Mouse (Mus musculus): ENCODE data around the gene Gm17334. TPM values are rescaled to one million over a fixed set of nuclear protein-coding genes. Genes with fewer than 3 reads are reported as not detected.

Gene Gm17334
- polyA plus RNA-seq, 1 experiment from 2014 or later = 0.24 TPM

- Histone ChIP-seq H3K27me3 (replicated peaks; ENCODE audit: control insufficient read depth, insufficient read depth, low read length) (no peaks in the 10 kb centered on the region), H3K9me3 (ENCODE audit: control insufficient read depth, low read length) (no peaks in the 10 kb centered on the region), H3K4me1 (replicated peaks; ENCODE audit: control insufficient read depth, insufficient read depth, low read length) (no peaks in the 10 kb centered on the region), H3K4me2 (ENCODE audit: low read length) (no peak overlapping the region), H3K27ac (ENCODE audit: low read length) (no peak overlapping the region), H3K9ac (replicated peaks; ENCODE audit: low read depth, low read length) (no peak overlapping the region), H3K4me3 (replicated peaks; ENCODE audit: low read length) (no peak overlapping the region), H3K36me3 (ENCODE audit: control insufficient read depth, insufficient read depth) (no peaks in the 10 kb centered on the region)
- 80% methylated on average over 3 of the region's 3 CpGs for WGBS
- ATAC-seq = no peak
Observed at GRCm38 (mm10) chr11:53811312-53811711, 38.3 kb upstream of the Gm17334 start.

- H3K4me3 ChIP-seq (replicated peaks; ENCODE audit: low read length) = no peak overlapping the region
- no peak for ATAC-seq
- no peaks in the 10 kb centered on the region for H3K4me1 ChIP-seq (replicated peaks; ENCODE audit: control insufficient read depth, insufficient read depth, low read length)
- no peak overlapping the region for H3K4me2 ChIP-seq (ENCODE audit: low read length)
- no peak overlapping the region for H3K27ac ChIP-seq (ENCODE audit: low read length)
- H3K36me3 ChIP-seq (ENCODE audit: control insufficient read depth, insufficient read depth) = no peaks in the 10 kb centered on the region
- 63% methylated on average over 2 of the region's 2 CpGs for WGBS
- H3K27me3 ChIP-seq (replicated peaks; ENCODE audit: control insufficient read depth, insufficient read depth, low read length) = no peaks in the 10 kb centered on the region
- H3K9ac ChIP-seq (replicated peaks; ENCODE audit: low read depth, low read length) = no peak overlapping the region
- H3K9me3 ChIP-seq (ENCODE audit: control insufficient read depth, low read length) = no peaks in the 10 kb centered on the region
Observed at GRCm38 (mm10) chr11:53810749-53811148, 37.8 kb upstream of the Gm17334 start.

DNA sequence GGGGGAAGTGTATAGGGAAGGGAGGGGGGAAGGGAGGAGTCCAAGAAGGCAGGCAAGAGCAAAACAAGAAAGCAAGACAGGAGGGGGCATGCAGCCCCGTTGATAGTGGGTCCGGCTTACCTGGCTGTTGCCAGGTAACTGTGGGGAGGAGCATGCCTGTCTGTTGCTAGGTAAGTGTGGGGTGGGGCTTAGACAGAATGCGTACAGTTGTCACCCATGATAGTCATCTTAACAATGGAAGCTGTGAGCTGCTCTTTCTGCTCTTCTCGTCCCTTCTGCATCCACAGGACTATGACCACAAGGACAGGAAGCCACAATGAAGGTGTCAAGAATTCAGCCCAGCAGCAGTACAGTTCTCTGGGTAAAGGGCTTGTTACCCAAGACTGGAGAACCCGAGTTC, 37.2 kb upstream of the Gm17334 start:
- ATAC-seq = no peak
- no peak overlapping the region for H3K4me3 ChIP-seq (replicated peaks; ENCODE audit: low read length)
- H3K4me2 ChIP-seq (ENCODE audit: low read length) = no peak overlapping the region
- no peak overlapping the region for H3K9ac ChIP-seq (replicated peaks; ENCODE audit: low read depth, low read length)
- H3K36me3 ChIP-seq (ENCODE audit: control insufficient read depth, insufficient read depth) = no peaks in the 10 kb centered on the region
- no peak overlapping the region for H3K27ac ChIP-seq (ENCODE audit: low read length)
- H3K4me1 ChIP-seq (replicated peaks; ENCODE audit: control insufficient read depth, insufficient read depth, low read length) = no peaks in the 10 kb centered on the region
- WGBS = 59% methylated on average over 5 of the region's 5 CpGs
- H3K9me3 ChIP-seq (ENCODE audit: control insufficient read depth, low read length) = no peaks in the 10 kb centered on the region
- no peaks in the 10 kb centered on the region for H3K27me3 ChIP-seq (replicated peaks; ENCODE audit: control insufficient read depth, insufficient read depth, low read length)

GRCm38 (mm10) chr11:53809354-53809753, 36.4 kb upstream of the Gm17334 start:
- no peaks in the 10 kb centered on the region for H3K9me3 ChIP-seq (ENCODE audit: control insufficient read depth, low read length)
- H3K27me3 ChIP-seq (replicated peaks; ENCODE audit: control insufficient read depth, insufficient read depth, low read length) = no peaks in the 10 kb centered on the region
- H3K36me3 ChIP-seq (ENCODE audit: control insufficient read depth, insufficient read depth) = no peaks in the 10 kb centered on the region
- H3K4me2 ChIP-seq (ENCODE audit: low read length) = no peak overlapping the region
- H3K9ac ChIP-seq (replicated peaks; ENCODE audit: low read depth, low read length) = no peak overlapping the region
- ATAC-seq = no peak
- 52% methylated on average over 5 of the region's 5 CpGs for WGBS
- no peak overlapping the region for H3K27ac ChIP-seq (ENCODE audit: low read length)
- H3K4me3 ChIP-seq (replicated peaks; ENCODE audit: low read length) = no peak overlapping the region
- no peaks in the 10 kb centered on the region for H3K4me1 ChIP-seq (replicated peaks; ENCODE audit: control insufficient read depth, insufficient read depth, low read length)

DNA sequence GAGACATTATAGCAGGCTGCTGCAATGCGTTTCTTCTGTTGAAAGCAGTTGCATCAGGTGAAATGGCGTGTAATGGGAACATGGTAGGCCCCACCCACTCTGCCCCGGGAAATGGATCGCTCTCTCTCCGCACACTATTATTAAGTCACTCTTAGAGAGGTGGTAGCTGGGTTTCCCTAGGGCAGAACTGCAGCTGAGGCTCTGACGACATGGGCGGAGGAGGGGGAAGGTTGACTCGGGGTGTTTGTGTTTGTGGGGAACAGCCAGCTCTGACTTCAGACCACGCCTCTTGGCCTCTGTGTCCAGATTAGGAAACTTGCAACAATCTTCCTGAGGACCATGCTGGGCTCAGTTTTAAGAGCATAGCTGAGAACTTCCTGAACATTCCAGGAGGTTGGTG, 32.8 kb upstream of the Gm17334 start:
- Histone ChIP-seq H3K36me3 (ENCODE audit: control insufficient read depth, insufficient read depth) (no peaks in the 10 kb centered on the region), H3K4me1 (replicated peaks; ENCODE audit: control insufficient read depth, insufficient read depth, low read length) (no peaks in the 10 kb centered on the region), H3K27ac (ENCODE audit: low read length) (no peak overlapping the region), H3K9me3 (ENCODE audit: control insufficient read depth, low read length) (no peaks in the 10 kb centered on the region), H3K4me3 (replicated peaks; ENCODE audit: low read length) (no peak overlapping the region), H3K9ac (replicated peaks; ENCODE audit: low read depth, low read length) (no peak overlapping the region), H3K27me3 (replicated peaks; ENCODE audit: control insufficient read depth, insufficient read depth, low read length) (no peaks in the 10 kb centered on the region), H3K4me2 (ENCODE audit: low read length) (no peak overlapping the region)
- WGBS = 75% methylated on average over 9 of the region's 9 CpGs
- no peak for ATAC-seq

DNA sequence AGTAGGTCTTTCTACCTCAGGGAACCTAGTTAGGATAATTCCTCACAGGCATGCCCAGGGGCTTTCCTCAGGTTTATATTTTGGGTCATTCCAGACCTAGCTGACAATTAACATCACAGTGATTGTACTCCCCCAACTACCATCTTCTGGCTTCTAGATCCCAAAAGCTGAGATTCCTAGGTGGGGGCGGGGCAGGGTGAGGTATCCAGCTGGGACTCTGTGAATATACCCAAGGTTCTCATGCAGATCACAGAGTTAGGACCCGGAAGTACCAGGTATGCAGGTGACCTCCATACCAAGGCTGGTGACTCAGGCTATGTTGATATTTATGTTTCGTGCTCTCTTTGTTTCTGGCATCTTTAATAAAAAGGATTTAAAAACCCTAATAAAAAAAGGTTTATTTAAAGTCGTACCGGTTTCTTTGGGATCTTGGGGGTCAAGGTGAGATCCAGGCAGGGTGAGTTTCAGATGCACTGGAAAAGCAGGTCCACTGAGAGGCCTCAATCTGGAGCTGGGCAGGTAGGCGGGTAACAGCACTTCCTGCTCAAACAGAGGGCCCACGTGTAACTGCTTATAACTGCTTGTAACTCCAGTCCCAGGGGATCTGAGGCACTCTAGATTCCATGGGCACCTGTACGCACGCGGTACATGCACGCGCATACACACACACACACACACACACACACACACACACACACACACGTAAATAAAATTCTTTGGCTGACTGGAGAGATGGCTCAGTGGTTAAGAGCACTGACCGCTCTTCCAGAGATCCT, 31.8 kb upstream of the Gm17334 start:
- H3K9ac ChIP-seq (replicated peaks; ENCODE audit: low read depth, low read length) = no peak overlapping the region
- H3K4me1 ChIP-seq (replicated peaks; ENCODE audit: control insufficient read depth, insufficient read depth, low read length) = no peaks in the 10 kb centered on the region
- H3K4me3 ChIP-seq (replicated peaks; ENCODE audit: low read length) = no peak overlapping the region
- H3K27ac ChIP-seq (ENCODE audit: low read length) = no peak overlapping the region
- no peak for ATAC-seq
- WGBS = 84% methylated on average over 14 of the region's 14 CpGs
- no peak overlapping the region for H3K4me2 ChIP-seq (ENCODE audit: low read length)
- no peaks in the 10 kb centered on the region for H3K9me3 ChIP-seq (ENCODE audit: control insufficient read depth, low read length)
- no peaks in the 10 kb centered on the region for H3K27me3 ChIP-seq (replicated peaks; ENCODE audit: control insufficient read depth, insufficient read depth, low read length)
- no peaks in the 10 kb centered on the region for H3K36me3 ChIP-seq (ENCODE audit: control insufficient read depth, insufficient read depth)

- H3K4me3 ChIP-seq (replicated peaks; ENCODE audit: low read length) = no peak overlapping the region
- no peaks in the 10 kb centered on the region for H3K27me3 ChIP-seq (replicated peaks; ENCODE audit: control insufficient read depth, insufficient read depth, low read length)
- H3K9ac ChIP-seq (replicated peaks; ENCODE audit: low read depth, low read length) = no peak overlapping the region
- no peaks in the 10 kb centered on the region for H3K36me3 ChIP-seq (ENCODE audit: control insufficient read depth, insufficient read depth)
- no peaks in the 10 kb centered on the region for H3K9me3 ChIP-seq (ENCODE audit: control insufficient read depth, low read length)
- no peak overlapping the region for H3K27ac ChIP-seq (ENCODE audit: low read length)
- no peak for ATAC-seq
- no peak overlapping the region for H3K4me2 ChIP-seq (ENCODE audit: low read length)
- no peaks in the 10 kb centered on the region for H3K4me1 ChIP-seq (replicated peaks; ENCODE audit: control insufficient read depth, insufficient read depth, low read length)
- WGBS = 87% methylated on average over 6 of the region's 6 CpGs
Observed at GRCm38 (mm10) chr11:53803494-53803893, 30.5 kb upstream of the Gm17334 start.

- H3K4me2 ChIP-seq (ENCODE audit: low read length) = no peak overlapping the region
- H3K27me3 ChIP-seq (replicated peaks; ENCODE audit: control insufficient read depth, insufficient read depth, low read length) = no peaks in the 10 kb centered on the region
- no peak overlapping the region for H3K4me3 ChIP-seq (replicated peaks; ENCODE audit: low read length)
- H3K36me3 ChIP-seq (ENCODE audit: control insufficient read depth, insufficient read depth) = no peaks in the 10 kb centered on the region
- no peaks in the 10 kb centered on the region for H3K9me3 ChIP-seq (ENCODE audit: control insufficient read depth, low read length)
- WGBS = 90% methylated on average over 12 of the region's 12 CpGs
- H3K27ac ChIP-seq (ENCODE audit: low read length) = no peak overlapping the region
- no peak for ATAC-seq
- H3K4me1 ChIP-seq (replicated peaks; ENCODE audit: control insufficient read depth, insufficient read depth, low read length) = no peaks in the 10 kb centered on the region
- H3K9ac ChIP-seq (replicated peaks; ENCODE audit: low read depth, low read length) = no peak overlapping the region
Observed at GRCm38 (mm10) chr11:53803093-53803492, 30.1 kb upstream of the Gm17334 start.

DNA sequence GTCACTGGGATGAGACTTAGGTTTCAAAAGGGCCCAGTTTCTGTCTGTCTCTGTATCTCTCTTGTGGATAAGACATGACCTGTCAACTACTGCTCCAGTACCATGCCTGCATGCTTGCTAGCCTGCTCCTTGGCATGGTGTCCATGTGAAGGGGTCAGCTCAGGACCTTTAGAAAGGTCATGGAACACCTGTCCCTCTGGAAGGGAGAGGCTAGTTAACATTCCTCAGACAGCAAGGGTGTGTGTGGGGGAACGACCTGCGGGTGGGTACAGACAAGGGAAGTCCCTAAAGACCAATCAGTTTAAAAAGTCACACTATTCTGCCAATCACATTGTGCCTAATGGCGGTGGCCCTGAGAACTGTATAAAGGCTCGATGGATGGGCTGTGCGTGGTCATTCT, 28.0 kb upstream of the Gm17334 start:
- Histone ChIP-seq H3K4me3 (replicated peaks; ENCODE audit: low read length) (no peak overlapping the region), H3K4me2 (ENCODE audit: low read length) (no peak overlapping the region), H3K36me3 (ENCODE audit: control insufficient read depth, insufficient read depth) (no peaks in the 10 kb centered on the region), H3K27ac (ENCODE audit: low read length) (no peak overlapping the region), H3K27me3 (replicated peaks; ENCODE audit: control insufficient read depth, insufficient read depth, low read length) (no peaks in the 10 kb centered on the region), H3K9me3 (ENCODE audit: control insufficient read depth, low read length) (no peaks in the 10 kb centered on the region), H3K4me1 (replicated peaks; ENCODE audit: control insufficient read depth, insufficient read depth, low read length) (no peaks in the 10 kb centered on the region), H3K9ac (replicated peaks; ENCODE audit: low read depth, low read length) (no peak overlapping the region)
- WGBS = 95% methylated on average over 5 of the region's 5 CpGs
- ATAC-seq = no peak

DNA sequence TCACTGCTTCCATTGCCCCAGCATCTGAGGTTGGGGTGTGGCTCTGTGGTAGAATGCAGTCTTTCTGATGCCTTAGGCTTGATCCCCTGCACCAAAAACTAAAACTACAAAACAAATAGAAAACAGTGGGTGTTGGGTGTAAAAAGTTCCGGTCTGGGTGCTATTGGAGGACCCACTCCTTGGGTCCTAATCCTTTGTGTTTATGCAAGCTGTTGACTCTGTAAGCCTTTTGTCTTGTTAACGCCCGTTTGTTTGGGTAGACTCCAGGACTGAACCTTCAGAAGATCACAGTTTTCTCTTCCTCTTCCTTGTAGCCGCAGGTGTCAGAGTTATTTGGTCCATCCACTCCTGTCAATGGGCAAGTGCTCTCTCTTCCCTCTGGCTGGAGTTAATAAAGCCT, 27.0 kb upstream of the Gm17334 start:
- Histone ChIP-seq H3K27ac (ENCODE audit: low read length) (no peak overlapping the region), H3K9me3 (ENCODE audit: control insufficient read depth, low read length) (no peaks in the 10 kb centered on the region), H3K4me1 (replicated peaks; ENCODE audit: control insufficient read depth, insufficient read depth, low read length) (no peaks in the 10 kb centered on the region), H3K4me3 (replicated peaks; ENCODE audit: low read length) (no peak overlapping the region), H3K9ac (replicated peaks; ENCODE audit: low read depth, low read length) (no peak overlapping the region), H3K27me3 (replicated peaks; ENCODE audit: control insufficient read depth, insufficient read depth, low read length) (no peaks in the 10 kb centered on the region), H3K36me3 (ENCODE audit: control insufficient read depth, insufficient read depth) (no peaks in the 10 kb centered on the region), H3K4me2 (ENCODE audit: low read length) (no peak overlapping the region)
- no peak for ATAC-seq
- 67% methylated on average over 4 of the region's 4 CpGs for WGBS

Data from forebrain, embryonic 16.5 days (tissue).